Mouse (Mus musculus): ENCODE results near the gene Fam129a.

DNA sequence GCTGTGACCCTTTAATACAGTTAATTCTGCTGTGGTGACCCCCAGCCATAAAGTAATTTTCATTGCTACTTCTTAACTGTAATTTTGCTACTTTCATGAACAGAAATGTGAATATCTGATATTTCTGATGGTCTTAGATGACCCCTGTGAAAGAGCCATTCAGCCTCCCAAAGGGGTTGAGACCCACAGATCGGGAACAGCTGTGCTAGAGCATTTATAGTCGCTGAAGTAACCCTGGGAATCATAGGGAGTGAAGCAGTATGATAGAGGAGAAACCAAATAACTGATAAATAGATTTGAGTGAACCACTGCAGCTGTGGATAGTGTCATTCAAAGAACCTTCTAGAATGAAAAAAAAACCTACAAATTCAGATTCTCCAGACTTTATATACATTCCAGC, 60.1 kb downstream of the Fam129a start:
- no peak for TF ChIP-seq CTCF (IDR thresholded peaks at IDR 0.05)
- TF ChIP-seq EP300 (IDR thresholded peaks at IDR 0.05): no peak

Measured in lung, postnatal 0 days (tissue).